Mouse (Mus musculus) kidney, postnatal 0 days (tissue): ENCODE data around the gene Gm8947. TPM values are rescaled to one million over a fixed set of nuclear protein-coding genes. Genes with fewer than 3 reads are reported as not detected.
A peak's percentile ranks its signal among the peaks of the same experiment; 100 is the strongest.

Experiments used
- ATAC-seq: fragments of 200-750 bp; cut with Nextera tagmentation; replicated peaks from 2 replicates; pipeline ENCODE4 v1.8.0; 2017; ENCODE audit warnings: low read depth, moderate number of reproducible peaks, moderate TSS enrichment, moderate library complexity; ENCODE audit not compliant: low FRiP score
- DNase-seq: peaks from one replicate; pipeline ENCODE4 v3.0.0-alpha.2; 2016; ENCODE audit warnings: low spot score
- H3K27ac ChIP-seq: fragments of 300-500 bp; sonication (generic); 2 replicates; pipeline ENCODE4 v1.5.1; 2014; ENCODE audit warnings: mild to moderate bottlenecking
- H3K27me3 ChIP-seq: fragments of 300-500 bp; sonication (generic); 2 replicates; pipeline ENCODE4 v1.6.1; 2014; ENCODE audit warnings: low read length, mixed read lengths; ENCODE audit not compliant: insufficient read depth
- H3K36me3 ChIP-seq: fragments of 300-500 bp; sonication (generic); 2 replicates; pipeline ENCODE4 v1.6.1; 2014; ENCODE audit warnings: low read length, mixed read lengths; ENCODE audit not compliant: insufficient read depth
- H3K4me1 ChIP-seq: fragments of 300-500 bp; sonication (generic); replicated peaks from 2 replicates; pipeline ENCODE4 v1.6.1; 2014; ENCODE audit warnings: antibody characterized with exemption, low read length, mixed read lengths; ENCODE audit not compliant: insufficient read depth
- H3K4me2 ChIP-seq: fragments of 300-500 bp; sonication (generic); 2 replicates; pipeline ENCODE4 v1.6.1; 2014; ENCODE audit warnings: mild to moderate bottlenecking, low read length, moderate library complexity, mixed read lengths
- H3K4me3 ChIP-seq: fragments of 300-500 bp; sonication (generic); replicated peaks from 2 replicates; pipeline ENCODE4 v1.5.1; 2014; ENCODE audit warnings: low read depth, low read length
- H3K9ac ChIP-seq: fragments of 300-500 bp; sonication (generic); 2 replicates; pipeline ENCODE4 v1.6.1; 2014; ENCODE audit warnings: low read depth, low read length
- H3K9me3 ChIP-seq: fragments of 300-500 bp; sonication (generic); replicated peaks from 2 replicates; pipeline ENCODE4 v1.6.1; 2016; ENCODE audit warnings: low read length, inconsistent platforms, mixed read lengths
- CTCF ChIP-seq: IDR thresholded peaks from 2 replicates; pipeline ENCODE4 v1.5.1; 2016; ENCODE audit warnings: antibody characterized with exemption, low read depth, mild to moderate bottlenecking, moderate library complexity
- WGBS: fragments of 180-500 bp; shearing (Covaris S2); extraction: QIAGEN DNeasy Blood & Tissue Kit; methylation state at CpG from one replicate; pipeline ENCODE4 v1.1.7; 2014; 5-methylcytosine and 5-hydroxymethylcytosine counted together
- polyA plus RNA-seq: library from polyadenylated mRNA; unstranded; fragments of >200 nt; fragmentation: Nextera tagmentation; extraction: Ambion mirVana; gene quantifications from 2 replicates; pipeline ENCODE4 v1.2.1, GENCODE M21; 2015

The Gm8947 gene
- polyA plus RNA-seq, 1 experiment from 2014 or later: 0.61 TPM

- no peak overlapping the region for H3K4me2 ChIP-seq
- H3K27me3 ChIP-seq: no peaks in the 10 kb centered on the region
- no peaks in the 10 kb centered on the region for H3K9me3 ChIP-seq
- no peak for TF ChIP-seq CTCF
- H3K4me1 ChIP-seq: no peaks in the 10 kb centered on the region
- DNase-seq (no peak), ATAC-seq (no peak)
- no peaks in the 10 kb centered on the region for H3K36me3 ChIP-seq
- H3K27ac ChIP-seq: no peak overlapping the region
- WGBS: 85% methylated on average over 3 of the region's 3 CpGs
- H3K9ac ChIP-seq: no peak overlapping the region
- no peak overlapping the region for H3K4me3 ChIP-seq
These were observed 36.0 kb upstream of the Gm8947 start for GRCm38 (mm10) chr1:151156129-151156528.

GRCm38 (mm10) chr1:151156777-151157632, 35.2 kb upstream of the Gm8947 start:
- Histone ChIP-seq H3K4me2 (no peak overlapping the region), H3K36me3 (no peaks in the 10 kb centered on the region), H3K4me1 (no peaks in the 10 kb centered on the region), H3K4me3 (no peak overlapping the region), H3K27ac (no peak overlapping the region), H3K27me3 (no peaks in the 10 kb centered on the region), H3K9me3 (no peaks in the 10 kb centered on the region), H3K9ac (no peak overlapping the region)
- DNase-seq: no peak
- WGBS: 77% methylated on average over 7 of the region's 7 CpGs
- TF ChIP-seq CTCF: no peak
- ATAC-seq: no peak

GRCm38 (mm10) chr1:151157963-151158856, 34.0 kb upstream of the Gm8947 start:
- H3K9ac ChIP-seq: no peak overlapping the region
- no peak for DNase-seq
- H3K4me1 ChIP-seq: no peaks in the 10 kb centered on the region
- no peak for TF ChIP-seq CTCF
- peak overlapping the region; percentile 42 for H3K27ac ChIP-seq
- no peaks in the 10 kb centered on the region for H3K36me3 ChIP-seq
- WGBS: 48% methylated on average over 9 of the region's 9 CpGs
- H3K4me2 ChIP-seq: peak overlapping the region; percentile 6; the same call in 1 of the 2 replicates
- H3K4me3 ChIP-seq: no peak overlapping the region
- ATAC-seq: peak; percentile 71; the same call in 1 of the 2 replicates
- H3K27me3 ChIP-seq: no peaks in the 10 kb centered on the region
- H3K9me3 ChIP-seq: no peaks in the 10 kb centered on the region

GRCm38 (mm10) chr1:151158857-151159510, 33.2 kb upstream of the Gm8947 start:
- WGBS: 76% methylated on average over 2 of the region's 2 CpGs
- H3K9ac ChIP-seq: no peak overlapping the region
- H3K4me3 ChIP-seq: no peak overlapping the region
- no peaks in the 10 kb centered on the region for H3K9me3 ChIP-seq
- no peaks in the 10 kb centered on the region for H3K27me3 ChIP-seq
- no peak for TF ChIP-seq CTCF
- H3K36me3 ChIP-seq: no peaks in the 10 kb centered on the region
- no peak for DNase-seq
- no peaks in the 10 kb centered on the region for H3K4me1 ChIP-seq
- no peak overlapping the region for H3K4me2 ChIP-seq
- no peak for ATAC-seq
- peak overlapping the region; percentile 42; the same call in 1 of the 2 replicates for H3K27ac ChIP-seq

GRCm38 (mm10) chr1:151166031-151166430, 26.1 kb upstream of the Gm8947 start:
- Histone ChIP-seq H3K4me1 (peaks cover 5% of the 10 kb centered on the region; the same call in 1 of the 2 replicates), H3K9me3 (no peaks in the 10 kb centered on the region), H3K4me2 (no peak overlapping the region), H3K27ac (peak overlapping the region; percentile 6; the same call in 1 of the 2 replicates), H3K9ac (no peak overlapping the region), H3K36me3 (no peaks in the 10 kb centered on the region), H3K4me3 (no peak overlapping the region), H3K27me3 (no peaks in the 10 kb centered on the region)
- DNase-seq (no peak), ATAC-seq (no peak)
- TF ChIP-seq CTCF: no peak
- 33% methylated on average over 8 of the region's 8 CpGs for WGBS
